Mouse (Mus musculus): ENCODE results near the gene Cep164. TPM values are rescaled to one million over a fixed set of nuclear protein-coding genes. Genes with fewer than 3 reads are reported as not detected.

The Cep164 gene
- total and polyA plus RNA-seq, 2 experiments from 2014 or later = 14.2 to 24.6 TPM

- WGBS = 34% methylated on average over 8 of the region's 8 CpGs
- no peak overlapping the region for H3K4me3 ChIP-seq (ENCODE audit: low read length)
- TF ChIP-seq CTCF (IDR thresholded peaks at IDR 0.05; ENCODE audit: low read depth) = peak; percentile 97
- no peak overlapping the region for H3K27ac ChIP-seq
- peaks cover 2% of the 10 kb centered on the region; the same call in 1 of the 2 replicates for H3K36me3 ChIP-seq (ENCODE audit: insufficient read depth, low read length)
- H3K27me3 ChIP-seq (ENCODE audit: insufficient read depth, low read length) = no peaks in the 10 kb centered on the region
- ATAC-seq (peak; percentile 69), DNase-seq (ENCODE audit: low spot score) (peak; percentile 90)
- H3K9ac ChIP-seq (replicated peaks; ENCODE audit: low read length) = no peak overlapping the region
- H3K4me1 ChIP-seq (ENCODE audit: insufficient read depth, low read length) = no peaks in the 10 kb centered on the region
- H3K4me2 ChIP-seq (ENCODE audit: low read depth, low read length) = no peak overlapping the region
- no peaks in the 10 kb centered on the region for H3K9me3 ChIP-seq (ENCODE audit: low read length)
Measured at GRCm38 (mm10) chr9:45754452-45755091, 73.9 kb downstream of the Cep164 start.

DNA sequence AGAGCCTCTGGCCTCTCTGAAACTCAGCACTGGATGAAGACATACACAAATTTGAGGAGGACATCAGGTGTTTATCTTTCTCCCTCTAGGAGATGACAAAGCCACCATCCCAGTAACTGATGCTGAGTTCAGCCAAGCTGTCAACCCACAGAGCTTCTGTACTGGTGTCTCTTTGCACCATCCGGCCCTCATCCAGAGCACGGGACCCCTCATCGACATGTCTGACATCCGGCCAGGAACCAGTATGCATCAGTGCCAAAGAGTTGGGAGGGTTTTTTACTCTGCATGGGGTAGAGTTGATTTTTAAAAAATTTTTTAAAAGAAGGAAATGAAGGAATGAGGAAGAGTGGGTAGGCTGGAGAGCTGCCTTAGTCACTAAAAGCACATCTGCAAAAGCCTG, 78.6 kb downstream of the Cep164 start:
- ATAC-seq (no peak), DNase-seq (ENCODE audit: low spot score) (no peak)
- Histone ChIP-seq H3K27ac (no peak overlapping the region), H3K9ac (replicated peaks; ENCODE audit: low read length) (no peak overlapping the region), H3K36me3 (ENCODE audit: insufficient read depth, low read length) (peaks cover 4% of the 10 kb centered on the region; the same call in 1 of the 2 replicates), H3K4me3 (ENCODE audit: low read length) (no peak overlapping the region), H3K27me3 (ENCODE audit: insufficient read depth, low read length) (no peaks in the 10 kb centered on the region), H3K4me1 (ENCODE audit: insufficient read depth, low read length) (peaks cover 2% of the 10 kb centered on the region; the same call in 1 of the 2 replicates), H3K9me3 (ENCODE audit: low read length) (no peaks in the 10 kb centered on the region), H3K4me2 (ENCODE audit: low read depth, low read length) (no peak overlapping the region)
- TF ChIP-seq CTCF (IDR thresholded peaks at IDR 0.05; ENCODE audit: low read depth) = no peak
- 82% methylated on average over 4 of the region's 4 CpGs for WGBS

DNA sequence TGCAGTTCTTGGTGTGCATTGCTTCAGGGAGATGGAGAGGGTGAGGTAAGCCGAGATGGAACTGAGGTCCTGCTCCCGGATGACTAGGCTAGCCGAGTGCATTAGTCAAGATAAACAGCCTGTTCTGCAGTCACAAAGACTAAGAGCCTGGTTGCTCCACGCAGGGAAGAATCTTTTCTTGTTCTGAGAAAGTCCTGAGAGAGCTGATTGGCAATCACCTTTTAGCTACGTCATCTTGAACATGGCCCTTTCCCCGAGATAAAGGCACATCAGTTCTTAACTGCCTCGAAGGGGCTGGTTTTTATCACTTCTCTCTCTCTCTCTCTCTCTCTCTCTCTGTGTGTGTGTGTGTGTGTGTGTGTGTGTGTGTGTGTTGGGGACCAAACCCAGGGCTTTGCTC, 83.0 kb downstream of the Cep164 start:
- Histone ChIP-seq H3K27ac (no peak overlapping the region), H3K4me1 (ENCODE audit: insufficient read depth, low read length) (peaks cover 3% of the 10 kb centered on the region; the same call in 1 of the 2 replicates), H3K9ac (replicated peaks; ENCODE audit: low read length) (no peak overlapping the region), H3K27me3 (ENCODE audit: insufficient read depth, low read length) (no peaks in the 10 kb centered on the region), H3K4me2 (ENCODE audit: low read depth, low read length) (no peak overlapping the region), H3K36me3 (ENCODE audit: insufficient read depth, low read length) (peaks cover 11% of the 10 kb centered on the region; the same call in 1 of the 2 replicates), H3K4me3 (ENCODE audit: low read length) (no peak overlapping the region), H3K9me3 (ENCODE audit: low read length) (no peaks in the 10 kb centered on the region)
- TF ChIP-seq CTCF (IDR thresholded peaks at IDR 0.05; ENCODE audit: low read depth) = no peak
- ATAC-seq (no peak), DNase-seq (ENCODE audit: low spot score) (no peak)
- WGBS = 41% methylated on average over 7 of the region's 7 CpGs

GRCm38 (mm10) chr9:45740584-45740980, 87.9 kb downstream of the Cep164 start:
- Histone ChIP-seq H3K9me3 (ENCODE audit: low read length) (no peaks in the 10 kb centered on the region), H3K27me3 (ENCODE audit: insufficient read depth, low read length) (no peaks in the 10 kb centered on the region), H3K4me2 (ENCODE audit: low read depth, low read length) (no peak overlapping the region), H3K36me3 (ENCODE audit: insufficient read depth, low read length) (peaks cover 7% of the 10 kb centered on the region; the same call in 1 of the 2 replicates), H3K4me3 (ENCODE audit: low read length) (no peak overlapping the region), H3K27ac (peak overlapping the region; percentile 78), H3K9ac (replicated peaks; ENCODE audit: low read length) (no peak overlapping the region), H3K4me1 (ENCODE audit: insufficient read depth, low read length) (peaks cover 15% of the 10 kb centered on the region)
- ATAC-seq (peak; percentile 68), DNase-seq (ENCODE audit: low spot score) (peak; percentile 80)
- WGBS = 55% methylated on average over 2 of the region's 2 CpGs
- TF ChIP-seq CTCF (IDR thresholded peaks at IDR 0.05; ENCODE audit: low read depth) = peak; percentile 74

DNA sequence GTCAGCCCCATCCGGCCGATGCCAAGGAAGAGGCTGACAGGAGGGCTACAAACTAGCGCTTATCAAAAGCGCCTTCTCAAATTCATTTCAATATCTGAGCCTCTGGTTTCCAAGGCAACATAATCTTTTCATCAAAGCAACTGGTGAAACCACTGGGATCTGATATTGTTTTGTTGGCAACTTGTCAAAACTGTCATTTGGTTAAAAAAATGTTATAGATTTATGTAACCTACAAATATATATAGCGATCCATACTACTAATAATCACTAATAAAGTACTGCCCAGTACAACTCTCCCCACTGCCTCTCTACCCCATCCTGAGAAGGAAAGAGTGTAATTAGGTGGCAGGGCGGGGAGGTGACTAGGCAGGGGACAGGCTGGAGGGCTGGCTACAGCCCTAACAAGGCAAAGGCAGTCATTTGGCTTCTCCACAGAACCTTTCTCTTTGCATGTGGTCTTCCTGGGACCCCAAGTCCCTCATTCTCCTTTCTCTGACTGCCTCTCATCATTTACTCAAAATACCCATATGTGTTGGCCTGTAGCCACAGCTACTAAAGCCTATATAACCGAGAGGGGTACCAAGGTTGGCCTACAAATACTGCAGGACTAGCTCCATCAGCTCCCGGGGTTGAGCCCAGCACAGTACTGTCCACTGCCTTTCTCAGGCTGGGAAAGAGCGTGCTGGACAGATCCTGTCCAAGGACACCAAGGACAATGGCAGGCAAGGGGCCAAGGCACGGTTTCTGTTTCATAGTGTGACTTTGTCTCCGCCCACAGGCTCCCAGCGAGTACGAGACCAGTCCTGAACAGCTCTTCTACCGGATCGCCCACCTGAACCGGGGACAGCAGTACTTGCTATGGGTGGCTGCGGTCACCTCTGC, 88.5 kb downstream of the Cep164 start:
- Histone ChIP-seq H3K4me3 (ENCODE audit: low read length) (no peak overlapping the region), H3K27me3 (ENCODE audit: insufficient read depth, low read length) (no peaks in the 10 kb centered on the region), H3K9me3 (ENCODE audit: low read length) (no peaks in the 10 kb centered on the region), H3K36me3 (ENCODE audit: insufficient read depth, low read length) (peaks cover 7% of the 10 kb centered on the region; the same call in 1 of the 2 replicates), H3K27ac (peak overlapping the region; percentile 78), H3K4me1 (ENCODE audit: insufficient read depth, low read length) (peaks cover 15% of the 10 kb centered on the region), H3K9ac (replicated peaks; ENCODE audit: low read length) (no peak overlapping the region; the same call in 1 of the 2 replicates), H3K4me2 (ENCODE audit: low read depth, low read length) (no peak overlapping the region; the same call in 1 of the 2 replicates)
- 46% methylated on average over 17 of the region's 17 CpGs for WGBS
- ATAC-seq (peak; percentile 71), DNase-seq (ENCODE audit: low spot score) (peak; percentile 81)
- no peak for TF ChIP-seq CTCF (IDR thresholded peaks at IDR 0.05; ENCODE audit: low read depth)

DNA sequence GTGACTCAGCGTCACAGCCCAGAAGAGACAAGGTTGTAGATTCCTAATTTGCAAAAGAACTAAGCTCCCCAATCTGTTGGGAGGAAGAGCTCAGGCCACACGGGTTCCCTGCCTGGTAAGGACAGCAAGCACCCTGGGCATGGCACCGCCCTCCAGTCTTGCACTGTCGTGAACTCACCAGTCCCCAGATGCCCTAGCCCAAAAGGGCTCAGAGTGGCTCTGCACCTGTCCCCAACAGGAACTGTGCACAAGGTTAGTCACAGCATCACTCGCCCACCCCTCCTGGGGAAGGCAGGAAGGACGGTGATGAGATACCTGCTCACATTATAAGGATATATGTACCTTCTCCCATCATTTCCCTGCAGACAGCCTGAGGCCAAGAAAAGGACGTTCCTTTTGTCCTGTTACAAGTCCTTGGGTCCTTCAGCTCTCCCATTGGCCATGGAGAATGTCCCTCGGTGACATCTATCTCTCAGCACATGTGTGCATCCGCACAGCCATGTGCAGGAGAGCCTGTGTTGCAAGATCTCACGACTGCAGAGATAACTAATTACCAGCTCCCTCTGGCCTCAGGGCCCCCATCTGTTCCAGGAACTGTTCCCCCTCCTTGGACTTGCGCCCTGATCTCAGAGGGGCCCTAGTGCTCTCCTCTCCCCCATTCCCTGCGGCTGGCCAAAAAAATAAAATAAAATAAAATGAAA, 89.3 kb downstream of the Cep164 start:
- Histone ChIP-seq H3K9ac (replicated peaks; ENCODE audit: low read length) (no peak overlapping the region; the same call in 1 of the 2 replicates), H3K36me3 (ENCODE audit: insufficient read depth, low read length) (peaks cover 7% of the 10 kb centered on the region; the same call in 1 of the 2 replicates), H3K4me3 (ENCODE audit: low read length) (no peak overlapping the region), H3K27me3 (ENCODE audit: insufficient read depth, low read length) (no peaks in the 10 kb centered on the region), H3K9me3 (ENCODE audit: low read length) (no peaks in the 10 kb centered on the region), H3K27ac (peak overlapping the region; percentile 78), H3K4me2 (ENCODE audit: low read depth, low read length) (peak overlapping the region; percentile 5; the same call in 1 of the 2 replicates), H3K4me1 (ENCODE audit: insufficient read depth, low read length) (peaks cover 15% of the 10 kb centered on the region)
- no peak for TF ChIP-seq CTCF (IDR thresholded peaks at IDR 0.05; ENCODE audit: low read depth)
- 43% methylated on average over 12 of the region's 12 CpGs for WGBS
- DNase-seq (ENCODE audit: low spot score) = peak; percentile 70
- peak; percentile 69 for ATAC-seq
